Mouse (Mus musculus) brown adipose tissue, adult 24 weeks (tissue): ENCODE measurements around the gene Dgkh. TPM values are rescaled to one million over a fixed set of nuclear protein-coding genes. Genes with fewer than 3 reads are reported as not detected.

Experiments used
- H3K27ac ChIP-seq: fragments of 200-500 bp; replicated peaks from 2 replicates; pipeline ENCODE4 v1.5.1; 2012; ENCODE audit warnings: low read depth, mild to moderate bottlenecking, low read length
- H3K4me1 ChIP-seq: fragments of 200-500 bp; 2 replicates; pipeline ENCODE4 v1.6.1; 2012; ENCODE audit warnings: low read length, mixed read lengths; ENCODE audit not compliant: control insufficient read depth, insufficient read depth, insufficient read length
- H3K4me3 ChIP-seq: fragments of 200-500 bp; 2 replicates; pipeline ENCODE4 v1.5.1; 2012; ENCODE audit warnings: low read depth, mild to moderate bottlenecking, low read length, moderate library complexity; ENCODE audit not compliant: insufficient read depth
- polyA plus RNA-seq: library from polyadenylated mRNA; stranded (reverse); fragments of >200 nt; gene quantifications from 2 replicates; pipeline ENCODE4 v1.2.4, GENCODE M21; 2012; ENCODE audit not compliant: missing spikeins, insufficient read depth, insufficient read length

Dgkh gene
- polyA plus RNA-seq, 1 experiment = 1.2 TPM

DNA sequence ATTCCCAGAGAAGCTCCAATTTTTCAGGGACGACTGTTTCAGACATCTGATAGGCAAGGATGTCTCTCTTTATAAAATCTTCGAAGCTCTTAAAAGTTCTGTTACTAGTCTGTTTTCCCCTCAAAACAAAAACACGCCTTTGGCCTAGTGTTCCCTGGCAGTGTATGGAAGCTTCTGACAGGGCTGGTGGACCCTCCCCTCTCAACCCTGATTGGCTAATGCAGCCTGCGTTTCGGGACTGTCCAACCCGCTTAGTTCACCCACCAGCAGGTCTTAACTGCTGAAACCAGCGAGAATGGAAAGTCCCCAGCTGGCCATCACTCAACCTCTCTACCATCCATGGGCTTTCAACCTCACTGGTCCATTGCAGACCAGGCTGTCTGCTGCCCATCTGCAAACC lies 91.3 kb downstream of the Dgkh start:
- Histone ChIP-seq H3K4me3 (no peak overlapping the region), H3K27ac (no peak overlapping the region), H3K4me1 (no peaks in the 10 kb centered on the region)

DNA sequence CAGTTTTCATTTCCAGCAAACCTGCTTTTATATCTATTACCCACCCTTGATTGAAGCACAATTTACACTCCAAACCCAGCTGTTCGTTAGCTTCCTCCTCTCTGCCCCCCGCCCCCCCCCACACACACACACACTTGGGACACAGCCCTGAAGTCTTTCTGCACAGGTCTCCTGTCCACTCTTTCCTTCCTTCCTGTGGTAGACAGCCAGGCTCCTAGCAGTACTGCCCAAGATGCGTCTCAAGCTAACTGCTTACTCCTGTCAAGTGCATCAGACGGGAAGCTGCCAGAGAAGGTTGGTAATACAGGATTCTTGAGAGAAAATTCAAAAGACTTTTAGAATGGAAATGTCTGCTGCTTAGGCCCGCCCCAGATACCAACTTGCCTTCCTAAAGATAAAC lies 92.9 kb downstream of the Dgkh start:
- Histone ChIP-seq H3K27ac (no peak overlapping the region), H3K4me1 (no peaks in the 10 kb centered on the region), H3K4me3 (no peak overlapping the region)

DNA sequence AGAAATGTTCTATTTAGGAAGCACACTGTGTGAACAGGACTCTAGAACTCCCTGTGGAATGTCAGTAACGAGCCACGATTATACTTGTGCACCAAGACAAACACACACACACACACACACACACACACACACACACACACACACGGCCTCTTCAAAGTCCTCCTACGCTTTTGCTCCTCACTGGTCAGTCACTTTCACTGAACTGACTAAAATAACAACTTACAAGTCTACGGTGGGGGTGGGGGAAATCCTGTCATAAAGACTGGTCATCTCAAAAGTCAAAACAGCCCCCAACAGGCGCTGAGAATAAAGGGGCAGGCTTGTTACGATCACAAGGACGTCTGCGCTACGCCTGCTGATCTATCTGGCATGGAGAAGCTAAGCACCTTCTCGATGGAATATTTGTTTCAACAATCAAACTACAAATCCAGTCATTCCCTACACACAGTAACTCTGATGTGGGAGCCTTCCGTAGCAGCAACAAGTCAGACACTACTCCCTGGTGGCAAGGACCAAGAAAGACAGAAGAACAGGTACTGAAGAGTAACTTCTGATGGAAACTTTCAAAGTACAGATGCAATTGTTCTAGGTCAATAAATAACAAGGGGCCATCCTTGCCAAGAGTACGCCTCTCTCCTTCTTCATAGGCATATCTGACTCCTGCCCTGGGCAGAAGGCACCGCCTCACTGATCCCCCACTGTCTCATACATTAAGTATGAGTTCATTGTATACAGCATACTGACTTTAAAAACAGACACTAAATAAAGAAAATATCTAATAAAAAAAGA lies 96.8 kb downstream of the Dgkh start:
- H3K4me3 ChIP-seq = no peak overlapping the region
- no peak overlapping the region for H3K27ac ChIP-seq
- no peaks in the 10 kb centered on the region for H3K4me1 ChIP-seq

DNA sequence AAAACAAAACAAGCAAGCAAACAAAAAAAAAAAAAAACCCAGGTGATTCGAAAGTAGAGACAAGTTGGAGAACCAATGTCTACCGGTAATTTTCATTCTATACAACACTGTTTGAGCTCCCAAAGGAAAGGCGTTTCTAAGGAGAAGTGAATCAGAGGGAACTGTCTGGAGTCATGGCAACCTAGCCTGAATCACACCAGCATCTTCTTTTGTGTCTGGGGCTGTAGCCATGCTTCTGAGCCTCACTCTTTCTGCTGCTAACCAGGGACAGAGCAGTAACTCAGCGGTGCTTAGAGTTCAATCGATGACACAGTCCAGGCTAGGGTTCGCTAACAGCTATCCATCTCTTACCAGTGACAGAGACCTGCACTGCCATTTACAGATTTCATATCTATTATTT lies 99.8 kb downstream of the Dgkh start:
- Histone ChIP-seq H3K4me1 (no peaks in the 10 kb centered on the region), H3K4me3 (no peak overlapping the region), H3K27ac (no peak overlapping the region)

DNA sequence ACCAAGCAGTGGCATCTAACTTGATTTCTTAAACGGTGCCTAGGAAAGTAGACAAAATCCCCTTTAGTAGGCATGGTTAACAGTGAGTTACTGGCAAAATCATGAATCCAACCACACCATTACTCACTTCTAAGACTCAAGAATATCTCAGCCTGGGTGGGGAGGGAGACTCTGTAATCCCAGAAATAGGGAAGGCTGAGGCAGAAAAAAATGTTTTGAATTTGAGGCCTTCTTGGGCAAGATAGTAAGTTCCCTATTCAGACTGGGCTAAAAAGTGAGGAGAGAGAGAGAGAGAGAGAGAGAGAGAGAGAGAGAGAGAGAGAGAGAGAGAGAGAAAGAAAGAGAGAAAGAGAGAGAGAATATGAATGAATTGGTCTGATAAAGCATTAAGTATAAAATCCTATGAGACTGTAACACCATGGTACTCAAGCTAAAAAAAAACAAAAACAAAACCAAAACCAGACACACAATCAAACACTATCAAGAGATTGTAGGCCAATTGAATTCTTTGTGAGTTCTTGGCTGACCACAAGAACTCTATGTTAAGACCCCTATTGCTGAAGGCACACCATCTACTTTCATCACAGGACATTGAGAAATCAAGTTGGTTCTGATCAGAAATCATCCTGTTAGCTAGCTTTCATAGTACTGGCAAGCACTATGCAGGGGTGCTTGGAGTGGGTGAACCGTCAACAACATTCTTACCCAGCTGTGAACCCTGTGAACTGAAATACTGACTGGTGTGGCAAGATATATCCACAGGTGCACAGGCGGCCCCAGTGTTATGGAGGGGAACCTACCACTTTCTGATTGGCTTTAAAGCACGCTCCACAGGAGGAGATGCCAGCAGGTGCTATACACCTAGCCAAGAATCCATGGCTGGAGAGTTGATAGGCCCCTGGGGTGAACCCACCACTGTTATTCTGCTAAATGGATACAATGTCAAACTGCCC lies 101.4 kb downstream of the Dgkh start:
- no peak overlapping the region for H3K27ac ChIP-seq
- no peak overlapping the region for H3K4me3 ChIP-seq
- H3K4me1 ChIP-seq = no peaks in the 10 kb centered on the region

DNA sequence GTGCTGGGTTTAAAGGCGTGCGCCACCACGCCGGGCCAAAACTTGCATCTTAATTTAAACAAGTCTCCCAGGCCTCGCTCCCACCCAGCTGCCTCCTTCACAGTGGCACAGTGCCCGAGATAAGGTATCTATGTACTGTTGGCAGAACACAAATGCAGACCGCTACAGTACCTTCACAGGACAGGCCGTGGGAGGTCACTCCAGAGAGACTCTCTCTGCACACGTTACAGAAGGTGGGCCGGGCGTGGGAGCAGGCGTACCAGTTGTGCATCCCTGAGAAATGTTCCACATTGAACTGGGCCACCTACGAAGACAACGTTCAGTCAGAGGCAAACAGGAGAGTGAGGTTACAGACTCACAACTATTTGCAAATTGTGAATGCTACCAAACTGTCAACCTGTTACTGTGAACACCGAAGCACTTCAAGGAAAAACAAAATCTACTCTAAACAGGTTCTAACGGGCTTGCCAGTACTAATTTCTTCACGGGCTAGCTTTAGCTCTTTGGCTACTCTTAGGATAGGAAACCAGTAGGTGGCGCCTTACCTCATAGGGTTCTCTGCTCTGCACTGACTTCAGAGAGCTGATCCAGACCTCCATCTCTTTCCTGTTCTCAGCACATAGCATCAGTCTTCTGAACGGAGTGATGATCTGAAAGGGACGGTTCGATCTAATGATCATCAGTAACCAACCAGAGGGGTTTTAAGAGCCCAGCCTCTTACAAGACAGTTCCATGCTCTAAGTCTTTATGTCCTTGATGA lies 104.9 kb downstream of the Dgkh start:
- no peak overlapping the region for H3K4me3 ChIP-seq
- no peak overlapping the region for H3K27ac ChIP-seq
- H3K4me1 ChIP-seq = no peaks in the 10 kb centered on the region

DNA sequence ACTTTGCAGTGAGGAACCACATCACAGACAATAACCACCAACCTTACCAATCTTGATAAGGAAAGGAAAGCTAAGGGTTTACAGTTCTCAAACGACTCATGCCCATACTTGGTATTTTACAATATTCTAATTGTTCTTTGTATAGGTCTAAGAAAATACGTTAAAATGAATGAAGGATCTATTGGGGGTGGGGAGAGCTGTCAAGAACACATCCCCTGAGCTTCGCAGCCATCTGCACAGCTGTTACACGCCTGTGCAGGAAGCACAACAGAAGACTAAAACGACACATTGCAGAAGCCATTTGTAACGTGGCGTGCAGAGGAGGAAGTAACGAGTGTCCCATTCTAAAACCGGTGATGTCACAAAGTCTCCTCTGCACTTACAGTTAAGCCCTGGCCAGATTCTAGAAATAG lies 113.7 kb downstream of the Dgkh start:
- H3K4me1 ChIP-seq = no peaks in the 10 kb centered on the region
- no peak overlapping the region for H3K27ac ChIP-seq
- no peak overlapping the region for H3K4me3 ChIP-seq

DNA sequence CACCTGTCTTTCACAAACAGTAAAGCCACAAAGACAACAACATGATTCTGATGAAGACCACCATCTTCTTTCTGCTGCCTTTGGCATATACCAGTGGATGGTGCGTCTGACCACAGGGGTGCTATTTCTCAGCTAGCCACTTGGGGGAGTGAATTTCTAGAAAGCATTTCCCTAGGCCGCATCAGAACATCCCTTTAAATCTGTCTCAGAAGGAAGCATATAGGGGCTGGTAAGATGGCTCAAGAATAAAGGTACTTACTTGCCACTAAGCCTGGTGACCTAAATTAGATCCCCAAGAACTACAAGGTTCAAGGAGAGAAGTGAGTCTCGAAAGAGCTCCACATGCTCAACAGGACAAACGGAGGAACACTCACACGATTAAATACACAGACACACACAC lies 119.0 kb downstream of the Dgkh start:
- Histone ChIP-seq H3K27ac (no peak overlapping the region), H3K4me3 (no peak overlapping the region), H3K4me1 (no peaks in the 10 kb centered on the region)

DNA sequence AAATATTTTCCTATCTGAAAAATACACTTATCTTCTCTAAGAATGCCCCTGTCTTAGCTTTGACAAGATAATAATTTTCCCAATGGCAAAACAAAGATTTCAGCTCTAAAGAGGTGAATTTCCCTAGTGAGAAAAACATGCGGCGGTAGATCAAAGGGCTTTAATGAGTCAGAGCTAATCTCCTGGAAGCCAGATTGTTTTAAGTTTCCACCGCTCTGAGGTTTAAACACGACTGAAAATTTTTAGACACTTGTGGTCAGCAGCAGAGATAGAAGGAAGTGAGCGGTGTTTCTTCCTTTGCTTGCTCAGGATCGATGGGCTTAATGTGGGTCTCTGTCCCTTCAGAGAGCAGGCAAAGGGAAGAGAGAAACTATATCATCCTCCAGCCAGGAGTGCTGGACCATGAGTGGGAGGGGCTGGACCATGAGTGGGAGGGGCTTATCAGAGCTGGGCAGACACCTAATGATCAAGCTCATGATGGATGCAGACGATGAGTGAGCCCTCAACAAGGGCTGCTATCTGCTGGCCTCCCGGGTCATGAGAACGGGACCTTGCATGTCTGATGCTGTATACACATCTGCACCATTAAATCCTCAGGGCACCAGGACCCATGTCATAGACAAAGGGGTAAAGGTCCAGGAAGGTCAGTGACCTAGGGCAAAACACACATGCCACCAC lies 120.3 kb downstream of the Dgkh start:
- no peaks in the 10 kb centered on the region for H3K4me1 ChIP-seq
- H3K4me3 ChIP-seq = no peak overlapping the region
- no peak overlapping the region for H3K27ac ChIP-seq

DNA sequence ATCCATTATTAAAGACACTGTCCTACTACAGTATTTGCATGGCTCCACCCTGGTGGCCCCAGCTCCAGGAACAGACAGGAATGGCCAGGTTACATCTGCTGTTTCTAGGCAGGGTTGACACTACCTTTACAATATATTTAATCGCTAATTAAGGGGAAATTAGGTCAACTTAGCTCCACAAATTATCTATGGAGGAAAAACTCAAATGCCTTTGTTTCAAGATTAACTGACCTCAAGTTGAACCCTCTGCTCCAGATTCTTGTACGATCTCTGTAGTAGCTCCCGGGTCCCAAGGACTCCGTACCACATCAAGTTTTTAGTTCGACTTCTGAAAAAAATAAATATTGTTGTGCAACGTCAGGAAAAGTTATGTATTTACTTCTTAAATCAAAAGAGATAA lies 137.7 kb downstream of the Dgkh start:
- Histone ChIP-seq H3K4me1 (no peaks in the 10 kb centered on the region), H3K27ac (no peak overlapping the region), H3K4me3 (no peak overlapping the region)

DNA sequence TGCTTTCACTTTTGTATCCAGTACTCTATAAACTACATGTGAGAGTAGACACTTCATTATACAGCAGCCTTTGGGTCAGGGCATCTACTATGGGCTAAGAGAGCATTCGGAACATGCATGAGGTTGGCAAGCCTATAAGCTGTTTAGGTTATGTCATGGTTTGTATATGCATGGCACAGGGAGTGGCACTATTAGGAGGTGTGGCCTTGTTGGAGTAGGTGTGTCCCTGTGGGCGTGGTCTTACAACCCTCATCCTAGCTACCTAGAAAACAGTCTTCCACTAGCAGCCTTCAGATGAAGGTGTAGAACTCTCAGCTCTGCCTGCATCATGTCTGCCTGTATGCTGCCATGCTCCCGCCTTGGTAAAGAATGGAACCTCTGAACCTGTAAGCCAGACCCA lies 139.6 kb downstream of the Dgkh start:
- no peaks in the 10 kb centered on the region for H3K4me1 ChIP-seq
- no peak overlapping the region for H3K4me3 ChIP-seq
- no peak overlapping the region for H3K27ac ChIP-seq

DNA sequence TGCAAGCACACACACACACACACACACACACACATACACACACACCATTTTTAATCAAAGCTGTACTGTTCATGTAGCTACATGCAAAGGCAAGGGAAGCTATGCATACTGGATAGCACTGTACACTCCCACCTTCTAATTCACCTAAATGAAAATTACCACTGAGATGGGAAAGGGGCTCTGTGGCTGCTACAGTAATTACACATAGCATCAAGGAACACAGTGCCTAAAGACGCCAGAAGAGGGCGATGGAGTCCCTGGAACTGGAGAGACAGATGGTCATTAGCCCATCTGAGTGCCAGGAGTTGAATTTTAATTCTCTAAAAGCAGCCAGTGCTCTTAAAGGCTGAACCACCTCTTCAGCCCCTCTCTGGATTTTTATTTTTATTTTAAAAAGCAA lies 142.2 kb downstream of the Dgkh start:
- Histone ChIP-seq H3K27ac (no peak overlapping the region), H3K4me3 (no peak overlapping the region), H3K4me1 (no peaks in the 10 kb centered on the region)

DNA sequence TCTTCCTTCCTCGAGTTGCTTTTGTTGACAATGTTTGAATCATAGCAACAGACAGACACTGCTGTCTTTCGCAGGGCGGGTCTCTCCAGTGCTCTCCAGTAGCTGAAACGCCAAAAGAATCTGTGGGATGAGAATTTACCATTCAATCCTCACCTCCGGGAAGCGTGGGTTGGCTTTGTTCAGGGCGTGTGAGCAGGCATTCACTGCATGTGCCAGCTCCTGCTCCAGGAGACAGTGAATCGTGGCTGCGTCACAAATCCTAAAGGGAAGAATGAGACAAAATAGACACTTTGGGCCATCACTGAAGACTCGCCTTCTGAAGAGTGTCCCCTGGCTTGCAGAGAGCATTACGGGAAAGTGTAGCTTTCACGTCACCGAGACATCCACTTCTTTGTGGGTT lies 148.4 kb downstream of the Dgkh start:
- H3K4me3 ChIP-seq = no peak overlapping the region
- H3K27ac ChIP-seq = no peak overlapping the region
- H3K4me1 ChIP-seq = no peaks in the 10 kb centered on the region

DNA sequence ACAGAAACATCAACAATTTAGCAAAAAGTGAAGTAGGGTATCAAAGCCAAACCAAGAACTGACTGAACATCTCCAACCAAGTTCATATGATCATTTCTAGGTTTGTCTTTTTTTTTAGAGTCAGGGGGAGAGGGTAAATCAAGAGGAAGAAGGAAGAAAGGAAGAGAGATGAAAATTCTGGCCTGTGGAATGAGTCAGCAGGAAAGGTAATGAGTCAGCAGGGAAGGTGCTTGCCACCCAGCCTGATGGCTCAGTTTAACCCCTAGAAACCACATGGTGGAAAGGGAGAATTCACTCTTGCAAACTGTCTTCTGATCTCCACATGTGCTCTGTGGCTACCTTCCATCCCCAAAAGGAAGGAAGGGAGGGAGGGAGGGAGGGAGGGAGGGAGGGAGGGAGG lies 149.4 kb downstream of the Dgkh start:
- no peak overlapping the region for H3K27ac ChIP-seq
- H3K4me1 ChIP-seq = no peaks in the 10 kb centered on the region
- H3K4me3 ChIP-seq = no peak overlapping the region

DNA sequence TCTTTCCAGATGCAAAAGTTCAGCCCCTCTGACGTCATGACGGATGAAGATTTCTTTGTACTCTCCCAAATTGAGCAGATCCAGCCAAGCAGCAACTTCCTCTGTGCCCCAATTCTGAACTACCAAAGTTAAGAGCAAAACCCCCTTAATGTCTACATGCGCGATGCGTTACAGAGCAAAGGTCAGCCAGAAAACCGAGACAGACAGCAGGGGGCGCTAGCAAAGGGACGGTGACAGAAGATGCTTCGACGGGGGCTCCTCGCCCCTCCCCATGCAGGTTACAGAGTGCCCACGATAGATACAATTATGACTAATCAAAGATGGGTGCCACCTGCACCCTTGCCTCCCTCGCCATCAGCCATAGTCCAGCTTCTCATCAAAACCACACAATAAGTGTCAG lies 156.7 kb downstream of the Dgkh start:
- Histone ChIP-seq H3K4me1 (no peaks in the 10 kb centered on the region), H3K4me3 (no peak overlapping the region), H3K27ac (no peak overlapping the region)
